Mouse (Mus musculus): ENCODE measurements around the gene Tulp4. TPM values are rescaled to one million over a fixed set of nuclear protein-coding genes. Genes with fewer than 3 reads are reported as not detected.

Gene Tulp4
- total RNA-seq, 1 experiment: 59.5 TPM

GRCm38 (mm10) chr17:6178564-6179267 is 72.5 kb downstream of the Tulp4 start:
- no peak overlapping the region for H3K27ac ChIP-seq (ENCODE audit: insufficient read depth, low read depth, low read length, poor library complexity, severe bottlenecking)
- TF ChIP-seq ZC3H11A (IDR thresholded peaks at IDR 0.05; ENCODE audit: borderline replicate concordance, low read depth, low read length): no peak
- TF ChIP-seq HCFC1 (IDR thresholded peaks at IDR 0.05; ENCODE audit: borderline replicate concordance, insufficient read depth, low read length): no peak
- TF ChIP-seq ZNF384 (IDR thresholded peaks at IDR 0.05; ENCODE audit: low read depth, low read length): no peak
- TF ChIP-seq MAFK (IDR thresholded peaks at IDR 0.05; ENCODE audit: insufficient read depth, low read depth, low read length): no peak
- TF ChIP-seq CHD2 (IDR thresholded peaks at IDR 0.05; ENCODE audit: low read depth, low read length): no peak
- in situ Hi-C loops (cut with MboI; ENCODE audit: low sequenced_read_pairs in 2 of 2, unreplicated experiment in 2 of 2): no loop called here
- DNase-seq (ENCODE audit: low read depth, low spot score): no peak
- no peaks in the 10 kb centered on the region for H3K36me3 ChIP-seq (ENCODE audit: control insufficient read depth, insufficient read depth, low read length, poor library complexity, severe bottlenecking)
- no peak overlapping the region for H3K4me3 ChIP-seq (ENCODE audit: insufficient read depth in 1 of 2, low read depth in 1 of 2, low read length in 2 of 2, poor library complexity in 1 of 2, severe bottlenecking in 1 of 2)
- H3K9me3 ChIP-seq (ENCODE audit: control insufficient read depth, insufficient read depth, low read depth, low read length): no peaks in the 10 kb centered on the region
- no peak overlapping the region for H3K9ac ChIP-seq (ENCODE audit: insufficient read depth, low read depth, low read length, poor library complexity, severe bottlenecking)
- H3K4me1 ChIP-seq (ENCODE audit: control insufficient read depth in 2 of 2, insufficient read depth in 2 of 2, low read length in 2 of 2, poor library complexity in 1 of 2): no peaks in the 10 kb centered on the region

GRCm38 (mm10) chr17:6179389-6179788 is 73.2 kb downstream of the Tulp4 start:
- H3K27ac ChIP-seq (ENCODE audit: insufficient read depth, low read depth, low read length, poor library complexity, severe bottlenecking): no peak overlapping the region
- H3K4me3 ChIP-seq (ENCODE audit: insufficient read depth in 1 of 2, low read depth in 1 of 2, low read length in 2 of 2, poor library complexity in 1 of 2, severe bottlenecking in 1 of 2): no peak overlapping the region
- in situ Hi-C loops (cut with MboI; ENCODE audit: low sequenced_read_pairs in 2 of 2, unreplicated experiment in 2 of 2): no loop called here
- no peak for TF ChIP-seq MAFK (IDR thresholded peaks at IDR 0.05; ENCODE audit: insufficient read depth, low read depth, low read length)
- no peak for TF ChIP-seq ZC3H11A (IDR thresholded peaks at IDR 0.05; ENCODE audit: borderline replicate concordance, low read depth, low read length)
- no peak for TF ChIP-seq ZNF384 (IDR thresholded peaks at IDR 0.05; ENCODE audit: low read depth, low read length)
- no peak for TF ChIP-seq HCFC1 (IDR thresholded peaks at IDR 0.05; ENCODE audit: borderline replicate concordance, insufficient read depth, low read length)
- H3K4me1 ChIP-seq (ENCODE audit: control insufficient read depth in 2 of 2, insufficient read depth in 2 of 2, low read length in 2 of 2, poor library complexity in 1 of 2): no peaks in the 10 kb centered on the region
- H3K36me3 ChIP-seq (ENCODE audit: control insufficient read depth, insufficient read depth, low read length, poor library complexity, severe bottlenecking): no peaks in the 10 kb centered on the region
- no peaks in the 10 kb centered on the region for H3K9me3 ChIP-seq (ENCODE audit: control insufficient read depth, insufficient read depth, low read depth, low read length)
- no peak for DNase-seq (ENCODE audit: low read depth, low spot score)
- no peak overlapping the region for H3K9ac ChIP-seq (ENCODE audit: insufficient read depth, low read depth, low read length, poor library complexity, severe bottlenecking)

DNA sequence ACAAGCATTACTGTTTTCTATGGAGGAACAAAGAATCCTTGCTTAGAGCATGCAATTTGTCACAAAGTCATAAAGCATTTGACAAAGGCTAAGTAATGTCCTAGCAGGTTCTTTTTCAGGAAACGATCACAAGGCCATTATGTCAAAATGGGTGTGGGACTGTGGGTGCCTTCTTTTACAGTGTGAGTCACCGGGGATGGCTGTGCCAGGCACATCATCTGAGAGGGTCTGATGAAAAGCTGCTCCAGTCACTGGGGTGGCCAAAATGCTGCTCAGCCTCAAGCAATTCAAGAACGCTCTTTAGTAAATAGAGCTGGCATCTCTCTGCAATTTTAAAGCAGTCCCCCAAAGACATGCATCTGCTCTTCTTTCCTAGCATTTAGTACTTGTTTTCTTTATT is 74.2 kb downstream of the Tulp4 start:
- DNase-seq (ENCODE audit: low read depth, low spot score): no peak
- in situ Hi-C loops (cut with MboI; ENCODE audit: low sequenced_read_pairs in 2 of 2, unreplicated experiment in 2 of 2): no loop called here
- no peak overlapping the region for H3K27ac ChIP-seq (ENCODE audit: insufficient read depth, low read depth, low read length, poor library complexity, severe bottlenecking)
- no peaks in the 10 kb centered on the region for H3K4me1 ChIP-seq (ENCODE audit: control insufficient read depth in 2 of 2, insufficient read depth in 2 of 2, low read length in 2 of 2, poor library complexity in 1 of 2)
- TF ChIP-seq MAFK (IDR thresholded peaks at IDR 0.05; ENCODE audit: insufficient read depth, low read depth, low read length) (no peak), ZC3H11A (IDR thresholded peaks at IDR 0.05; ENCODE audit: borderline replicate concordance, low read depth, low read length) (no peak), ZNF384 (IDR thresholded peaks at IDR 0.05; ENCODE audit: low read depth, low read length) (no peak), CHD2 (IDR thresholded peaks at IDR 0.05; ENCODE audit: low read depth, low read length) (no peak), HCFC1 (IDR thresholded peaks at IDR 0.05; ENCODE audit: borderline replicate concordance, insufficient read depth, low read length) (no peak)
- H3K4me3 ChIP-seq (ENCODE audit: insufficient read depth in 1 of 2, low read depth in 1 of 2, low read length in 2 of 2, poor library complexity in 1 of 2, severe bottlenecking in 1 of 2): no peak overlapping the region
- H3K9me3 ChIP-seq (ENCODE audit: control insufficient read depth, insufficient read depth, low read depth, low read length): no peaks in the 10 kb centered on the region
- no peaks in the 10 kb centered on the region for H3K36me3 ChIP-seq (ENCODE audit: control insufficient read depth, insufficient read depth, low read length, poor library complexity, severe bottlenecking)
- H3K9ac ChIP-seq (ENCODE audit: insufficient read depth, low read depth, low read length, poor library complexity, severe bottlenecking): no peak overlapping the region

DNA sequence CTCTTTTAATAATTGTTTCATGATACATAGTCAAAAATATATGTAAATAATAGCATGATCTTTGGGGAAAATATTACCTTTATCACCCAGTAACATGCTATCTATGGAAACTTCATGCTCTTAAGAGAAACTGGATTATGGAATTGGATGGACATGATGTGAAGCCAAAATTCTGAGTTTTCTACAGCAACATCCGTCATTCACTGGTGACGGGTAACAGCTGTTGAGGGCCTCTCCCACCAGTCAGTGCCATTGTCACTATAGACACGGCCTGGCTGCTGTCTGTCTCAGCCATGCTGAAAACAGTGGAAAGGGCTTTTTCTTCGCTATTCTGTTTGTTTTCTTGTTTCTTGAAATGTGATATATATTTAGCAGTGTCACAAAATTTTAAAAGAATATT is 76.5 kb downstream of the Tulp4 start:
- Histone ChIP-seq H3K9me3 (ENCODE audit: control insufficient read depth, insufficient read depth, low read depth, low read length) (no peaks in the 10 kb centered on the region), H3K27ac (ENCODE audit: insufficient read depth, low read depth, low read length, poor library complexity, severe bottlenecking) (no peak overlapping the region), H3K9ac (ENCODE audit: insufficient read depth, low read depth, low read length, poor library complexity, severe bottlenecking) (no peak overlapping the region), H3K4me3 (ENCODE audit: insufficient read depth in 1 of 2, low read depth in 1 of 2, low read length in 2 of 2, poor library complexity in 1 of 2, severe bottlenecking in 1 of 2) (no peak overlapping the region), H3K4me1 (ENCODE audit: control insufficient read depth in 2 of 2, insufficient read depth in 2 of 2, low read length in 2 of 2, poor library complexity in 1 of 2) (no peaks in the 10 kb centered on the region), H3K36me3 (ENCODE audit: control insufficient read depth, insufficient read depth, low read length, poor library complexity, severe bottlenecking) (no peaks in the 10 kb centered on the region; the same call in 1 of the 2 replicates)
- TF ChIP-seq ZNF384 (IDR thresholded peaks at IDR 0.05; ENCODE audit: low read depth, low read length) (no peak), CHD2 (IDR thresholded peaks at IDR 0.05; ENCODE audit: low read depth, low read length) (no peak), HCFC1 (IDR thresholded peaks at IDR 0.05; ENCODE audit: borderline replicate concordance, insufficient read depth, low read length) (no peak), ZC3H11A (IDR thresholded peaks at IDR 0.05; ENCODE audit: borderline replicate concordance, low read depth, low read length) (no peak), MAFK (IDR thresholded peaks at IDR 0.05; ENCODE audit: insufficient read depth, low read depth, low read length) (no peak)
- DNase-seq (ENCODE audit: low read depth, low spot score): no peak
- in situ Hi-C loops (cut with MboI; ENCODE audit: low sequenced_read_pairs in 2 of 2, unreplicated experiment in 2 of 2): no loop called here

Data from ES-E14 (cell line).